Mouse (Mus musculus) ES-Bruce4 (cell line): Measurements from ENCODE around the gene Pvr. TPM values are rescaled to one million over a fixed set of nuclear protein-coding genes. Genes with fewer than 3 reads are reported as not detected.

Source experiments
- H3K27ac ChIP-seq: 2 replicates; pipeline ENCODE4 v1.5.1; 2012; ENCODE audit warnings: low read length, inconsistent platforms; ENCODE audit not compliant: insufficient read depth
- H3K27me3 ChIP-seq: 2 replicates; pipeline ENCODE4 v1.6.1; 2012; ENCODE audit warnings: mild to moderate bottlenecking, low read length, inconsistent platforms; ENCODE audit not compliant: control insufficient read depth, poor library complexity, insufficient read depth, severe bottlenecking
- H3K36me3 ChIP-seq: 2 replicates; pipeline ENCODE4 v1.6.1; 2012; ENCODE audit warnings: inconsistent platforms, mild to moderate bottlenecking, low read length, moderate library complexity; ENCODE audit not compliant: control insufficient read depth, poor library complexity, insufficient read depth, severe bottlenecking
- H3K4me1 ChIP-seq: one replicate; pipeline ENCODE4 v1.8.1; 2011; ENCODE audit warnings: low read length; ENCODE audit not compliant: control insufficient read depth, insufficient read depth
- H3K4me3 ChIP-seq: 2 replicates; pipeline ENCODE4 v1.5.1; 2011; ENCODE audit warnings: low read depth, mild to moderate bottlenecking, low read length
- H3K9ac ChIP-seq: 2 replicates; pipeline ENCODE4 v1.6.1; 2012; ENCODE audit warnings: low read depth, mild to moderate bottlenecking, inconsistent platforms; ENCODE audit not compliant: poor library complexity, severe bottlenecking
- H3K9me3 ChIP-seq: replicated peaks from 2 replicates; pipeline ENCODE4 v1.6.1; 2012; ENCODE audit warnings: mild to moderate bottlenecking, low read length, inconsistent platforms; ENCODE audit not compliant: control insufficient read depth, poor library complexity, insufficient read depth, severe bottlenecking
- CTCF ChIP-seq: IDR thresholded peaks from one replicate; pipeline ENCODE4 v1.8.1; 2011; ENCODE audit warnings: low read depth, low read length
- EP300 ChIP-seq: IDR thresholded peaks from 2 replicates; pipeline ENCODE4 v1.6.1; 2011; ENCODE audit warnings: low read depth, low read length; ENCODE audit not compliant: insufficient read depth
- POLR2A ChIP-seq: IDR thresholded peaks from one replicate; pipeline ENCODE4 v1.8.1; 2011; ENCODE audit warnings: low read length; ENCODE audit not compliant: insufficient read depth
- polyA plus RNA-seq: library from polyadenylated mRNA; stranded (reverse); fragments of >200 nt; gene quantifications from 2 replicates; pipeline ENCODE4 v1.2.4, GENCODE M21; 2011; ENCODE audit warnings: low read depth; ENCODE audit not compliant: missing spikeins, insufficient read depth, insufficient read length

Gene Pvr
- polyA plus RNA-seq, 1 experiment: 68.1 TPM

GRCm38 (mm10) chr7:19928486-19928885, 7.5 kb upstream of the Pvr start:
- TF ChIP-seq POLR2A (no peak), EP300 (peak; percentile 93), CTCF (no peak)
- Histone ChIP-seq H3K9me3 (no peaks in the 10 kb centered on the region), H3K4me1 (peaks cover 5% of the 10 kb centered on the region), H3K36me3 (no peaks in the 10 kb centered on the region), H3K27me3 (no peaks in the 10 kb centered on the region), H3K4me3 (peak overlapping the region; percentile 3; the same call in 1 of the 2 replicates), H3K9ac (no peak overlapping the region), H3K27ac (peak overlapping the region; percentile 78)

- TF ChIP-seq CTCF (no peak), EP300 (no peak), POLR2A (no peak)
- Histone ChIP-seq H3K4me1 (peaks cover 5% of the 10 kb centered on the region), H3K9ac (no peak overlapping the region), H3K9me3 (no peaks in the 10 kb centered on the region), H3K27me3 (no peaks in the 10 kb centered on the region), H3K27ac (no peak overlapping the region), H3K4me3 (no peak overlapping the region), H3K36me3 (no peaks in the 10 kb centered on the region)
These were observed 6.0 kb upstream of the Pvr start for GRCm38 (mm10) chr7:19926849-19927480.

- Histone ChIP-seq H3K27ac (no peak overlapping the region), H3K36me3 (no peaks in the 10 kb centered on the region), H3K27me3 (no peaks in the 10 kb centered on the region), H3K9me3 (no peaks in the 10 kb centered on the region), H3K4me1 (peaks cover 5% of the 10 kb centered on the region), H3K9ac (no peak overlapping the region), H3K4me3 (no peak overlapping the region)
- TF ChIP-seq POLR2A: no peak
- no peak for TF ChIP-seq EP300
- no peak for TF ChIP-seq CTCF
These were observed 4.4 kb upstream of the Pvr start for GRCm38 (mm10) chr7:19925376-19925775.

GRCm38 (mm10) chr7:19923797-19924196, 2.8 kb upstream of the Pvr start:
- Histone ChIP-seq H3K27ac (no peak overlapping the region), H3K27me3 (no peaks in the 10 kb centered on the region), H3K9ac (0 out of 2 replicates have a peak overlapping the region, but pooled peaks have one; percentile 11), H3K36me3 (no peaks in the 10 kb centered on the region), H3K4me1 (no peaks in the 10 kb centered on the region), H3K9me3 (no peaks in the 10 kb centered on the region), H3K4me3 (no peak overlapping the region; the same call in 1 of the 2 replicates)
- peak; percentile 98 for TF ChIP-seq EP300
- no peak for TF ChIP-seq POLR2A

- no peaks in the 10 kb centered on the region for H3K4me1 ChIP-seq
- no peaks in the 10 kb centered on the region for H3K9me3 ChIP-seq
- H3K27me3 ChIP-seq: no peaks in the 10 kb centered on the region
- H3K4me3 ChIP-seq: no peak overlapping the region; the same call in 1 of the 2 replicates
- H3K27ac ChIP-seq: no peak overlapping the region
- H3K36me3 ChIP-seq: no peaks in the 10 kb centered on the region
- 0 out of 2 replicates have a peak overlapping the region, but pooled peaks have one; percentile 11 for H3K9ac ChIP-seq
- TF ChIP-seq EP300 (no peak), CTCF (no peak), POLR2A (no peak)
These were observed 2.4 kb upstream of the Pvr start for GRCm38 (mm10) chr7:19923354-19923753.

- Histone ChIP-seq H3K27me3 (no peaks in the 10 kb centered on the region), H3K9ac (peak overlapping the region; percentile 90), H3K4me1 (no peaks in the 10 kb centered on the region), H3K9me3 (no peaks in the 10 kb centered on the region), H3K27ac (peak overlapping the region; percentile 84), H3K4me3 (peak overlapping the region; percentile 78), H3K36me3 (peaks cover 15% of the 10 kb centered on the region)
- TF ChIP-seq POLR2A: no peak
- TF ChIP-seq EP300: no peak
- TF ChIP-seq CTCF: no peak
These were observed 824 bp downstream of the Pvr start for GRCm38 (mm10) chr7:19920166-19920505.
